Mouse (Mus musculus) stomach, embryonic 15.5 days (tissue): ENCODE results near the gene Ppp1r27. TPM values are rescaled to one million over a fixed set of nuclear protein-coding genes. Genes with fewer than 3 reads are reported as not detected.
A peak's percentile ranks its signal among the peaks of the same experiment; 100 is the strongest.

ENCODE experiments used
- ATAC-seq: fragments of 200-750 bp; cut with Nextera tagmentation; 2 replicates; pipeline ENCODE4 v1.8.0; 2017; ENCODE audit warnings: low read depth, moderate number of reproducible peaks, moderate TSS enrichment; ENCODE audit not compliant: insufficient read depth, low FRiP score
- H3K27ac ChIP-seq: fragments of 300-500 bp; sonication (generic); 2 replicates; pipeline ENCODE4 v1.5.1; 2015; ENCODE audit warnings: mild to moderate bottlenecking, inconsistent platforms
- H3K27me3 ChIP-seq: fragments of 300-500 bp; sonication (generic); replicated peaks from 2 replicates; pipeline ENCODE4 v1.6.1; 2015; ENCODE audit warnings: inconsistent platforms
- H3K36me3 ChIP-seq: fragments of 300-500 bp; sonication (generic); 2 replicates; pipeline ENCODE4 v1.6.1; 2015; ENCODE audit warnings: inconsistent platforms
- H3K4me1 ChIP-seq: fragments of 300-500 bp; sonication (generic); 2 replicates; pipeline ENCODE4 v1.6.1; 2015; ENCODE audit warnings: inconsistent platforms
- H3K4me2 ChIP-seq: fragments of 300-500 bp; sonication (generic); 2 replicates; pipeline ENCODE4 v1.6.1; 2015; ENCODE audit warnings: mild to moderate bottlenecking, inconsistent platforms
- H3K4me3 ChIP-seq: fragments of 300-500 bp; sonication (generic); replicated peaks from 2 replicates; pipeline ENCODE4 v1.5.1; 2015; ENCODE audit warnings: inconsistent platforms
- H3K9ac ChIP-seq: fragments of 300-500 bp; sonication (generic); 2 replicates; pipeline ENCODE4 v1.6.1; 2015; ENCODE audit warnings: inconsistent platforms
- H3K9me3 ChIP-seq: fragments of 300-500 bp; sonication (generic); 2 replicates; pipeline ENCODE4 v1.6.1; 2016; ENCODE audit warnings: inconsistent platforms
- WGBS: fragments of 180-500 bp; shearing (Covaris S2); methylation state at CpG from one replicate; pipeline ENCODE4 v1.1.7; 2015; 5-methylcytosine and 5-hydroxymethylcytosine counted together
- polyA plus RNA-seq: library from polyadenylated mRNA; unstranded; fragments of >200 nt; fragmentation: Nextera tagmentation; extraction: Ambion mirVana; gene quantifications from 2 replicates; pipeline ENCODE4 v1.2.1, GENCODE M21; 2015

Gene Ppp1r27
- polyA plus RNA-seq, 1 experiment from 2014 or later, result not detected

DNA sequence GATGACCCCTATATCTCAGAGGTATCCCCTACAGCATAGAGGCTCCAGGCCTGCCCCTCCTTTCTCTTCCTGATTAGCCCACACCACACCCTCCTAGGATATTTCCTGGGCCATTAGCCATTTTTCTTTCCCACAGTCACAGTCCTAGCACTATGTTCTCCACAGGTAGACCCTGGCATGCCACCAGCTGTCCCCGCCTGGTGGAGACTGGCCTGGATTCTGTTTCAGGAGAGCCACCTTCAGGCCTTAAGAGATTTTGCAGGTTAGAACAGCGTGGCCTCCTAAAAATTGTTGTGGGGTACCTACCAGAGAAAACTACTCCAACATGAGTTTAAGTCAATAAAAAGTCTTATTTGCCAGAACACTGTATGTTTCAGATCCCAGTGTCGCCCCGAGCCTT, 44.0 kb downstream of the Ppp1r27 start:
- ATAC-seq, result peak; percentile 61; the same call in 1 of the 2 replicates
- 63% methylated on average over 4 of the region's 4 CpGs for WGBS
- peak overlapping the region; percentile 70 for H3K27ac ChIP-seq
- H3K4me3 ChIP-seq, result no peak overlapping the region
- H3K36me3 ChIP-seq, result no peaks in the 10 kb centered on the region
- no peaks in the 10 kb centered on the region for H3K9me3 ChIP-seq
- no peak overlapping the region for H3K9ac ChIP-seq
- H3K4me2 ChIP-seq, result no peak overlapping the region
- peaks cover 3% of the 10 kb centered on the region; the same call in 1 of the 2 replicates for H3K4me1 ChIP-seq
- no peaks in the 10 kb centered on the region for H3K27me3 ChIP-seq

GRCm38 (mm10) chr11:120505661-120506060, 45.3 kb downstream of the Ppp1r27 start:
- Histone ChIP-seq H3K9me3 (no peaks in the 10 kb centered on the region), H3K27me3 (no peaks in the 10 kb centered on the region), H3K27ac (no peak overlapping the region)

GRCm38 (mm10) chr11:120501701-120502100, 49.2 kb downstream of the Ppp1r27 start:
- Histone ChIP-seq H3K36me3 (peaks cover 14% of the 10 kb centered on the region), H3K27me3 (no peaks in the 10 kb centered on the region), H3K4me3 (no peak overlapping the region), H3K27ac (no peak overlapping the region), H3K9ac (no peak overlapping the region), H3K4me2 (no peak overlapping the region), H3K4me1 (0 out of 2 replicates have a peak, but pooled peaks cover 17% of the 10 kb centered on the region), H3K9me3 (no peaks in the 10 kb centered on the region)
- no peak for ATAC-seq
- WGBS, result 85% methylated on average over 4 of the region's 4 CpGs

More at GRCm38 (mm10) chr11:120505661-120506060, 45.3 kb downstream of the Ppp1r27 start:
- no peaks in the 10 kb centered on the region for H3K36me3 ChIP-seq
- peaks cover 3% of the 10 kb centered on the region; the same call in 1 of the 2 replicates for H3K4me1 ChIP-seq
- ATAC-seq, result no peak
- H3K4me3 ChIP-seq, result no peak overlapping the region
- no peak overlapping the region for H3K9ac ChIP-seq
- H3K4me2 ChIP-seq, result no peak overlapping the region
- WGBS, result 92% methylated on average over 3 of the region's 3 CpGs

DNA sequence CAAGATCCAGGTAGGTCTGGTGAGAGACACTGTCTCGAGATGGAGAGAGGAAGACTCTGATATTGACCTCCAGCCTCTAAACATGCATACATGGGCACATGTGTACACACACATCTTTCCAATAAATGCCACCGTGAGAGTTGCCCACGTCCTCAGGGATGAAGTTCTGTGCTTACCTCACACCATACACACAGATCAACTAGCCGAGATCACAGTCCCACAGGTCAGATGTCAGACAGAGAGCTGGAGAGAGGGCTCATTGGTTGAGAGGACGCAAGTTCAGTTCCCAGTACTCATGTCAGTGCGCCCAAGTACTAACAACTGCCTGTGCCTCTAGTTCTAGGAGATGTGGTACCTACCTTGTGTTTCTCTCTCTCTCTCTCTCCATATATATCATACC, 49.9 kb downstream of the Ppp1r27 start:
- Histone ChIP-seq H3K4me2 (no peak overlapping the region), H3K9me3 (no peaks in the 10 kb centered on the region), H3K9ac (no peak overlapping the region), H3K4me3 (no peak overlapping the region), H3K4me1 (0 out of 2 replicates have a peak, but pooled peaks cover 17% of the 10 kb centered on the region), H3K36me3 (peaks cover 19% of the 10 kb centered on the region), H3K27ac (peak overlapping the region; percentile 77; the same call in 1 of the 2 replicates), H3K27me3 (no peaks in the 10 kb centered on the region)
- ATAC-seq, result no peak
- WGBS, result 59% methylated on average over 6 of the region's 6 CpGs

- 0 out of 2 replicates have a peak, but pooled peaks cover 17% of the 10 kb centered on the region for H3K4me1 ChIP-seq
- peak; percentile 85 for ATAC-seq
- H3K9me3 ChIP-seq, result no peaks in the 10 kb centered on the region
- H3K27ac ChIP-seq, result peak overlapping the region; percentile 77
- H3K4me3 ChIP-seq, result no peak overlapping the region
- no peak overlapping the region for H3K9ac ChIP-seq
- H3K27me3 ChIP-seq, result no peaks in the 10 kb centered on the region
- WGBS, result 13% methylated on average over 3 of the region's 3 CpGs
- H3K36me3 ChIP-seq, result peaks cover 23% of the 10 kb centered on the region
- 0 out of 2 replicates have a peak overlapping the region, but pooled peaks have one; percentile 12 for H3K4me2 ChIP-seq
Measured at GRCm38 (mm10) chr11:120500357-120500756, 50.6 kb downstream of the Ppp1r27 start.

Other genes starting within 250 kb of the Ppp1r27 start
- 2,501 and 2,557 TPM in 2 replicates for gene Actg1, start 202.6 kb downstream of the Ppp1r27 start, polyA plus RNA-seq
- 0.49 and 0.85 TPM in 2 replicates for gene Fscn2, start 189.6 kb downstream of the Ppp1r27 start, polyA plus RNA-seq
- gene Faap100, start 172.4 kb downstream of the Ppp1r27 start, polyA plus RNA-seq, result 31.5 and 33.0 TPM in 2 replicates
- gene Nploc4, start 113.4 kb downstream of the Ppp1r27 start, polyA plus RNA-seq, result 28.1 and 29.8 TPM in 2 replicates
- gene Tspan10, start 108.5 kb downstream of the Ppp1r27 start, polyA plus RNA-seq, result not detected in 2 replicates
- gene Pde6g, start 97.6 kb downstream of the Ppp1r27 start, polyA plus RNA-seq, result 0.26 TPM in 1 of 2 replicates, not detected in the other
- 15.7 and 16.1 TPM in 2 replicates for gene Oxld1, start 93.1 kb downstream of the Ppp1r27 start, polyA plus RNA-seq
- 30.5 and 32.2 TPM in 2 replicates for gene Ccdc137, start 93.0 kb downstream of the Ppp1r27 start, polyA plus RNA-seq
- gene Arl16, start 83.5 kb downstream of the Ppp1r27 start, polyA plus RNA-seq, result 40.0 and 42.7 TPM in 2 replicates
- 157 and 168 TPM in 2 replicates for gene Mrpl12, start 66.5 kb downstream of the Ppp1r27 start, polyA plus RNA-seq
- 70.7 and 71.4 TPM in 2 replicates for gene Slc25a10, start 59.3 kb downstream of the Ppp1r27 start, polyA plus RNA-seq
- 1.7 and 2.4 TPM in 2 replicates for gene Gcgr, start 20.4 kb downstream of the Ppp1r27 start, polyA plus RNA-seq
- gene Mcrip1, start 1.4 kb downstream of the Ppp1r27 start, polyA plus RNA-seq, result 167 TPM in 2 replicates
- gene P4hb, start 22.1 kb upstream of the Ppp1r27 start, polyA plus RNA-seq, result 954 and 1,026 TPM in 2 replicates
- 537 and 556 TPM in 2 replicates for gene Arhgdia, start 30.5 kb upstream of the Ppp1r27 start, polyA plus RNA-seq
- gene Alyref, start 47.2 kb upstream of the Ppp1r27 start, polyA plus RNA-seq, result 420 and 451 TPM in 2 replicates
- gene Anapc11, start 47.3 kb upstream of the Ppp1r27 start, polyA plus RNA-seq, result 196 and 200 TPM in 2 replicates
- gene Npb, start 57.3 kb upstream of the Ppp1r27 start, polyA plus RNA-seq, result 9.8 and 12.1 TPM in 2 replicates
- gene Pcyt2, start 66.8 kb upstream of the Ppp1r27 start, polyA plus RNA-seq, result 183 and 188 TPM in 2 replicates
- gene Sirt7, start 74.1 kb upstream of the Ppp1r27 start, polyA plus RNA-seq, result 38.1 and 39.0 TPM in 2 replicates
- 29.3 and 31.9 TPM in 2 replicates for gene Mafg, start 82.5 kb upstream of the Ppp1r27 start, polyA plus RNA-seq
- 32.5 and 32.7 TPM in 2 replicates for gene Pycr1, start 92.6 kb upstream of the Ppp1r27 start, polyA plus RNA-seq
- 0.28 and 0.44 TPM in 2 replicates for gene Myadml2, start 97.0 kb upstream of the Ppp1r27 start, polyA plus RNA-seq
- 3.9 and 4.9 TPM in 2 replicates for gene Notum, start 110.0 kb upstream of the Ppp1r27 start, polyA plus RNA-seq
- 105 and 113 TPM in 2 replicates for gene Aspscr1, start 121.8 kb upstream of the Ppp1r27 start, polyA plus RNA-seq
- gene Cenpx, start 162.6 kb upstream of the Ppp1r27 start, polyA plus RNA-seq, result 155 and 158 TPM in 2 replicates
- 55.7 and 57.3 TPM in 2 replicates for gene Lrrc45, start 162.8 kb upstream of the Ppp1r27 start, polyA plus RNA-seq
- 36.4 and 39.4 TPM in 2 replicates for gene Rac3, start 170.3 kb upstream of the Ppp1r27 start, polyA plus RNA-seq
- 31.6 and 33.5 TPM in 2 replicates for gene Dcxr, start 176.1 kb upstream of the Ppp1r27 start, polyA plus RNA-seq
- gene Cbr2, start 181.0 kb upstream of the Ppp1r27 start, polyA plus RNA-seq, result 54.5 and 82.4 TPM in 2 replicates
- gene Hmga1b, start 211.7 kb upstream of the Ppp1r27 start, polyA plus RNA-seq, result 4.3 and 9.3 TPM in 2 replicates
- gene Rfng, start 233.1 kb upstream of the Ppp1r27 start, polyA plus RNA-seq, result 35.8 and 40.9 TPM in 2 replicates
- 157 and 172 TPM in 2 replicates for gene Gps1, start 233.1 kb upstream of the Ppp1r27 start, polyA plus RNA-seq
- 69.2 and 79.0 TPM in 2 replicates for gene Dus1l, start 245.3 kb upstream of the Ppp1r27 start, polyA plus RNA-seq